ENCODE assay signal across 11 mouse cellular contexts in the genomic region with DNA sequence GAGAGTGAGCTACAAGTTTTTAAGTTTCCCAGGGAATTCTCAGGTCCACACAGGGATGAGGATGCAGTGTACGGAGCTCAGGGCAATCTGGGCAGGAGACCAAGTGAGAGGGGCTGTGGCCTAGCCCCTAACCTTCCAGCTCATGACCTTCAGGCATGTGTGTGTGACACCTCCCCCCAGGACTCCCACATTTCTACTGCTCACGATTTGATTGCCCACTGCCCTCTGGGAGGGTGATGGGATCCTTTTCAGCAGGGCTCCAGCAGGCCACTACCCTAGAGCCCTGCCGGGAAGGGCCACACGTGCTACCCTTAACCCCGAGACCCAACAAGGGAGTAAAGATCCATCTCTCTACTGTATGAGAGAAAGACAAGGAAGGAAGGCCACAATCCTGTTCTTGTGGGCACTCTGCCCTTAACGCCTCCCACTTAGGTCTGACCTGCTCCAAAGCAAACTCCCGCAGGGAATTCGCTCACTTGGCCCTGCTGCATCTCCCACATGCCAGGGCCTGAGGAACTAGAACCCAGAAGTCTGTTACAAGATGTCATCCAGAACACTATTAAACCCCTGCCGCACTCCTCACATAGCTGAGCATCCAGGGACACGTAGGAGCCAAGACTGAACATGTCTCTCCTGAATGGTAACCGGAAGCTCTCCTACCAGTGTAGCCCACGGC. TPM values are rescaled to one million over a fixed set of nuclear protein-coding genes. Genes with fewer than 3 reads are reported as not detected.
DNase-seq lines count a peak whose midpoint lies in the region; ATAC-seq lines count a peak whose summit lies in the region.
"Had no signal": no experiment of that assay in that cellular context is flagged by ENCODE, and none has a peak within 500 bp of the region (broad histone marks: within the 10 kb centered on the region; RNA-seq: fewer than 3 reads in every experiment).

No protein-coding gene starts in this region.

- H3K9ac ChIP-seq in kidney, embryonic 14.5 days (ENCODE audit: low read depth, low read length) = no peak overlapping the region
- no peak overlapping the region for H3K9ac ChIP-seq in intestine, embryonic 15.5 days
- H3K9ac ChIP-seq: limb, embryonic 12.5 days had no signal

- peaks cover 9% of the 10 kb centered on the region; the same call in 1 of the 2 replicates for H3K36me3 ChIP-seq in kidney, embryonic 14.5 days (ENCODE audit: control insufficient read depth, insufficient read depth, low read length)
- 0 out of 2 replicates have a peak, but pooled peaks cover 1% of the 10 kb centered on the region for H3K36me3 ChIP-seq in intestine, embryonic 15.5 days

- 77% methylated on average over 12 of the region's 12 CpGs for WGBS in kidney, embryonic 14.5 days
- 82% methylated on average over 12 of the region's 12 CpGs for WGBS in intestine, embryonic 15.5 days

- H3K27me3 ChIP-seq in kidney, embryonic 14.5 days (ENCODE audit: control insufficient read depth, insufficient read depth, low read length) = no peaks in the 10 kb centered on the region
- H3K27me3 ChIP-seq in intestine, embryonic 15.5 days (replicated peaks) = no peaks in the 10 kb centered on the region
- H3K27me3 ChIP-seq: limb, embryonic 12.5 days had no signal

- no peak overlapping the region for H3K4me2 ChIP-seq in kidney, embryonic 14.5 days (replicated peaks; ENCODE audit: low read depth, low read length)
- H3K4me2 ChIP-seq in intestine, embryonic 15.5 days (replicated peaks) = no peak overlapping the region
- H3K4me2 ChIP-seq: limb, embryonic 12.5 days had no signal

- peak overlapping the region; percentile 39; the same call in 1 of the 2 replicates for H3K27ac ChIP-seq in kidney, embryonic 14.5 days (ENCODE audit: low read depth, low read length)
- 0 out of 2 replicates have a peak overlapping the region, but pooled peaks have one; percentile 48 for H3K27ac ChIP-seq in intestine, embryonic 15.5 days
- H3K27ac ChIP-seq: limb, embryonic 12.5 days had no signal

- no peak overlapping the region for H3K4me3 ChIP-seq in kidney, embryonic 14.5 days (ENCODE audit: low read length)
- no peak overlapping the region for H3K4me3 ChIP-seq in intestine, embryonic 15.5 days (replicated peaks)
- H3K4me3 ChIP-seq: limb, embryonic 12.5 days had no signal

- no peak for ATAC-seq in kidney, embryonic 14.5 days (ENCODE audit: low FRiP score, low TSS enrichment)
- no peak for ATAC-seq in intestine, embryonic 15.5 days
- ATAC-seq: hindbrain, embryonic 16.5 days had no signal

- peak; percentile 63 for DNase-seq in adrenal gland, postnatal 14 days
- no peak for DNase-seq in adrenal gland, adult (ENCODE audit: inconsistent age in 2 of 2, low spot score in 1 of 2)
- no peak for DNase-seq in kidney, postnatal 4 days
- DNase-seq in cerebellum, adult 9-11 months = peak; percentile 64
- no peak for DNase-seq in embryo, embryonic 10 days (ENCODE audit: low spot score)
- DNase-seq in liver = no peak

- no peaks in the 10 kb centered on the region for H3K9me3 ChIP-seq in kidney, embryonic 14.5 days (ENCODE audit: control insufficient read depth, low read length)
- H3K9me3 ChIP-seq in intestine, embryonic 15.5 days = no peaks in the 10 kb centered on the region
- H3K9me3 ChIP-seq: limb, embryonic 12.5 days had no signal

- H3K4me1 ChIP-seq in kidney, embryonic 14.5 days (ENCODE audit: control insufficient read depth, insufficient read depth, low read length) = peaks cover 27% of the 10 kb centered on the region
- H3K4me1 ChIP-seq in intestine, embryonic 15.5 days (replicated peaks) = peaks cover 24% of the 10 kb centered on the region

RNA-seq across cellular contexts. Expression of a gene that starts 24.9 kb away (rescaled TPM):
- total RNA-seq in adrenal gland, postnatal 14 days (2021) = 192 and 227 TPM in 2 replicates
- polyA plus RNA-seq in kidney, embryonic 14.5 days (2014; fragmentation: Nextera tagmentation; extraction: Ambion mirVana) = 62.8 and 133 TPM in 2 replicates
- 61.9 and 67.0 TPM in 2 replicates for polyA plus RNA-seq in intestine, embryonic 15.5 days (2015; fragmentation: Nextera tagmentation; extraction: Ambion mirVana)
- total RNA-seq: MEL had no signal

RNA-seq across cellular contexts. Expression of a gene that starts 25.9 kb away (rescaled TPM):
- total RNA-seq in adrenal gland, postnatal 14 days (2021) = 63.2 and 70.6 TPM in 2 replicates
- 132 and 157 TPM in 2 replicates for polyA plus RNA-seq in kidney, embryonic 14.5 days (2014; fragmentation: Nextera tagmentation; extraction: Ambion mirVana)
- 85.3 and 85.5 TPM in 2 replicates for polyA plus RNA-seq in intestine, embryonic 15.5 days (2015; fragmentation: Nextera tagmentation; extraction: Ambion mirVana)

Comparison
In these comparisons a context has a peak if more than half of its experiments do, and no peak if none do; other contexts are left out.
1. DNase-seq: peak in adrenal gland, postnatal 14 days (single experiment) and cerebellum, adult 9-11 months (single experiment); none in adrenal gland, adult (0 of 2), kidney, postnatal 4 days (0 of 2), embryo, embryonic 10 days (single experiment) and liver (single experiment).